Mouse (Mus musculus) olfactory bulb, adult 2 months (tissue): ENCODE results near the gene Rhoh. TPM values are rescaled to one million over a fixed set of nuclear protein-coding genes. Genes with fewer than 3 reads are reported as not detected.

Source experiments
- H3K27ac ChIP-seq: fragments of 200-500 bp; 2 replicates; pipeline ENCODE4 v1.5.1; 2012; ENCODE audit warnings: low read depth, low read length; ENCODE audit not compliant: insufficient read depth
- H3K4me1 ChIP-seq: fragments of 200-500 bp; 2 replicates; pipeline ENCODE4 v1.6.1; 2012; ENCODE audit warnings: low read length; ENCODE audit not compliant: control insufficient read depth, insufficient read depth
- H3K4me3 ChIP-seq: fragments of 200-500 bp; 2 replicates; pipeline ENCODE4 v1.5.1; 2012; ENCODE audit warnings: mild to moderate bottlenecking, low read depth, low read length, moderate library complexity; ENCODE audit not compliant: insufficient read depth
- CTCF ChIP-seq: fragments of 200-500 bp; IDR thresholded peaks from 2 replicates; pipeline ENCODE4 v1.5.1; 2012; ENCODE audit warnings: low read depth, mild to moderate bottlenecking, low read length, moderate library complexity; ENCODE audit not compliant: insufficient read depth
- POLR2A ChIP-seq: fragments of 200-500 bp; IDR thresholded peaks from 2 replicates; pipeline ENCODE4 v1.6.1; 2012; ENCODE audit warnings: mild to moderate bottlenecking, low read depth, low read length, moderate library complexity; ENCODE audit not compliant: insufficient read depth
- WGBS: fragments of 180-500 bp; shearing (Covaris S2); methylation state at CpG from one replicate; pipeline ENCODE4 v1.1.7; 2018; 5-methylcytosine and 5-hydroxymethylcytosine counted together
- polyA plus RNA-seq: library from polyadenylated mRNA; stranded (reverse); fragments of >200 nt; gene quantifications from 2 replicates; pipeline ENCODE4 v1.2.4, GENCODE M21; 2012; ENCODE audit warnings: low replicate concordance; ENCODE audit not compliant: missing spikeins, insufficient read depth, insufficient read length

The Rhoh gene
- polyA plus RNA-seq, 1 experiment: 158 TPM

DNA sequence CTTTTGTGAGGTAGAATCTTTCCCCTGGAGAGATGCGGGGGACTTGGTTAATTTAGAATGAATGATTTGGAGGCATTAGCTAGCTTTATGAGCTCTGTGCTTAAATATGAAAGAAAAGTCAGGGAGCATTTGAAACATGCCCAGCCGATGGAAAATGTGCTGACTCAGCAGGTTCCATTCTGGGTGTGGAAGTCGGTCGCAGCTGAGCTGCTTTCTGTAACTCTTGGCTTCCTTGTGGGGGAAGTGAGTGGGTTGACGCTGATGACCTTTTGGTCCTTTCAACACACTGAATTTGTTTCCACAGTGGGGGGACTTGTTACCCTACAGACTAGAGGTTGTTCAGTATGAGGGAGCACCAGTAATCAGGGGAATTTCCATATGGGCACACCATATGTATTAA, 22.3 kb downstream of the Rhoh start:
- WGBS: 74% methylated on average over 5 of the region's 5 CpGs
- no peak overlapping the region for H3K27ac ChIP-seq
- H3K4me3 ChIP-seq: no peak overlapping the region
- TF ChIP-seq CTCF: no peak
- no peak for TF ChIP-seq POLR2A
- H3K4me1 ChIP-seq: no peaks in the 10 kb centered on the region

DNA sequence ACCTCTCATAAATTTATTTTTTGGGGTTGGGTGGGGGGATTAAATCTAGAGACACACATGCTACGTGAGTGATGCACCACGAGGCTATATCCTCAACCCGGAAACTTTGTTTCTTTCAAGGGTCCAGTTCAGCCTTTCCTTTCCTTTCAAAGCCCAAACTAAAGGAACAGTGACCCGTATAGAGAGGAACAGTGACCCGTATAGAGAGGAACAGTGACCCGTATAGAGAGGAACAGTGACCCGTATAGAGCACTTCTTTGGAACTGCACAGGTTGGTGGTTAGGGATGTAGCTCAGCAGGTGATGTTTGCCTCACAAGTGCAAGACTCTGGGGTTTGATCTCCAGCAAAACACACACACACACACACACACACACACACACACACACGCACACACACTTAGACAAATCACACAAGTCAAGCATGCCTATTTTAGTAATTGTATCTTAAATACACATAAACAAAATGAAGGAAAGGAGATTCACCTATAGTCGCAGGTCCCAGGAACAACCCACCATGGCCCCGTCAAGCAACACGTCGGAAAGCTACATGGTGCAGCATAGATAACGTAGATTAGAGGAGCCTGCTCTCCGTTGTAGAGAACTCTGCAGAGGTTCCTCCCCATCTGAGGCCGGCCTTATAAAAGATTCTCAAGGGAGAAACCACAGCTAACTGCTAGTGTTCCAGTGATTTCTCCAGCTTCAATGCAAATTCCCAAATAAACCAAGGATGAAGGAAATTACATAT, 24.9 kb downstream of the Rhoh start:
- Histone ChIP-seq H3K27ac (no peak overlapping the region), H3K4me3 (no peak overlapping the region), H3K4me1 (no peaks in the 10 kb centered on the region)
- 84% methylated on average over 15 of the region's 15 CpGs for WGBS
- TF ChIP-seq POLR2A: no peak
- TF ChIP-seq CTCF: no peak

DNA sequence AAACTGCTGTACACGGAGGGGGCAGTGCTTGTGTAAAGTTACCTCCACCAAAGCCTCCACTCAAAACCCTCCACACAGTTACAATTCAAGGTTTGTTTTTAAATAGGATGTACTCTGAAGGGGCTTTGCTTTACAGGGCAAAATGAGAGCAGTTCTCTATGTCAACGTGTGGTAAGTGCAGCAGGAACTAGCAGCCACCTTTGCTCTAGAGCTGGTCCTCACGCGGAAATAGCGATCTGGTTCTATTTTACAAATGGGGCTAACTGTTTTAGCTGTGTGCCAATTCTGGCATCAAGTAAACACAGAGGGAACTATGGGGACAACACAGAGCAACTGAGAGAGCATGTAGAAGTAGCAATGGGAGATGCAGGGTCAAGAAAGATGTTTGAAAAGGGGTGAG, 27.1 kb downstream of the Rhoh start:
- Histone ChIP-seq H3K4me3 (no peak overlapping the region), H3K4me1 (no peaks in the 10 kb centered on the region), H3K27ac (no peak overlapping the region)
- 84% methylated on average over 5 of the region's 5 CpGs for WGBS
- no peak for TF ChIP-seq CTCF
- TF ChIP-seq POLR2A: no peak

DNA sequence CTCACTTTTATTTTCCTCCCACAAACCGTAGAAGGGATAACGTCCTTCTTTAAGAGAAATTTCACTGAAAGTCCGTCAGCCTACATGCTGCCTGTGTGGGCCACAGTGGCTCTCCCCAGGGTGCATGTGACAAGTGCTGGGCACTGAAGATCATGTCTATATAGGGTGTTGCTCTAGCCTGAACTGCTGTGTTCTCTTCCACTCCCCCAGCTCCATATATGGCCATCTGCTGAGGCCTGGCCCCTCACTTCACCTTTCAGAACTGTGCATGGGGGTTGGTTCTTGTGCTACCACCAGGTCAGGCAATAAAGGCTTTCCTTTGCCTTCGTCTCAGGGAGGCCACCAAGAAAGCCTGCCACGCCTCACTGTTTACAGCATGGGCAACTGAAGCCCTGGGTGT, 28.0 kb downstream of the Rhoh start:
- H3K27ac ChIP-seq: no peak overlapping the region
- 92% methylated on average over 5 of the region's 5 CpGs for WGBS
- no peak overlapping the region for H3K4me3 ChIP-seq
- TF ChIP-seq POLR2A (no peak), CTCF (no peak)
- H3K4me1 ChIP-seq: no peaks in the 10 kb centered on the region

DNA sequence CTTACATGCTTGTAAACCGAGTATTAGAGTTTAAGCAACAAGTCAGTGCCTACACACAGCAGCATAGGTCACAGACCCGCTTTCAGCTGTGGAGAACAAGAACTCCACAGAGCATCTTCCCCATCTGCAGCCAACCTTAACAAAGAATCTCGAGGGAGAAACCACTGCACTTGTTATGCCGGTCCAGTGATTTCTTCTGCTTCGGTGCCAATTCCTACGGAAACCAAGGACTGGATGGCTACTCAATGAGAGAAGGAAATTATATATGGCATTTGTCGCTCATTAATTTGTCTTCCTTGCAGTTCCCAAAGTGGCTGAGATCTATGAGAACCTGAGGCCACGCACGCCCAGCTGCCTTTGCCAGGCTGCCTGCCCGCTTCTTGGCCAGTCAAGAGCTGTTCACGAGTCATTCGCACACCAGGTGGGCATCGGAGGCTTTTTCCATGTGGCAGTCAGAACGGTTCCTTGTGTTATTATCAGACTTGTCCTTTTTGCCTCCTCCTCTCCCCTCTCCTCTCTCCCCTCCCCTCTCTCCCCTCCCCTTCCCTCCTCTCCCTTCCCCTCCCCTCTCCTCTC, 30.3 kb downstream of the Rhoh start:
- H3K4me1 ChIP-seq: no peaks in the 10 kb centered on the region
- H3K27ac ChIP-seq: no peak overlapping the region
- H3K4me3 ChIP-seq: no peak overlapping the region
- TF ChIP-seq CTCF (no peak), POLR2A (no peak)
- 48% methylated on average over 14 of the region's 14 CpGs for WGBS

DNA sequence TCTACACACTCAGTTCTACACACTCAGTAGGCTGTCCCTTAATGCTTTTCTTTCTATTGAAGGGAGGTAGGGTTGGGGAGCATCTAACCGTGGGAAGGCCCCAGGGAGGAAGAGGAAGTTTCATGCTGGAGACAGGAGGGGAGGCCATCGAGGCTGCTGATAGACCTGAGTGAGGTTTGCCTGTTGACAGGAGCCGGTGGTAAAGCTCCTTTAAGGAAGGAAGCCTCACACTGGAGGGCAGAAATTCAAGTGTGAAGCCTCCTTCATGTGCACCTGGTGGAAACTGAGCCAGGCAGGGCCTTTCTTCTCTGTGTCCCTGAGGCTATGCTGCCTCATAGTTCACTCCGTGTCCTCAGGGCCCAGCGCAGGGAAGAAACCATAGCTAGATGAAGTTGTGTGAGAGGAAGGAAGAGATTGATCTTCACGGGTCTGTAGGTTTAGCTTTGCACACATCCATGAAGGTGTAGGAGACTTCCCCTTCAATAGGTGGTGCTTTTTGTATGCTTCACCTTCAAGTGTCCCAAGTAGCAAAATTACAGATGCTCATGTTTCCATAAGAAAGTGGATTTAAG, 34.2 kb downstream of the Rhoh start:
- Histone ChIP-seq H3K4me3 (no peak overlapping the region), H3K27ac (no peak overlapping the region), H3K4me1 (no peaks in the 10 kb centered on the region)
- TF ChIP-seq POLR2A (no peak), CTCF (no peak)
- 91% methylated on average over 6 of the region's 6 CpGs for WGBS

DNA sequence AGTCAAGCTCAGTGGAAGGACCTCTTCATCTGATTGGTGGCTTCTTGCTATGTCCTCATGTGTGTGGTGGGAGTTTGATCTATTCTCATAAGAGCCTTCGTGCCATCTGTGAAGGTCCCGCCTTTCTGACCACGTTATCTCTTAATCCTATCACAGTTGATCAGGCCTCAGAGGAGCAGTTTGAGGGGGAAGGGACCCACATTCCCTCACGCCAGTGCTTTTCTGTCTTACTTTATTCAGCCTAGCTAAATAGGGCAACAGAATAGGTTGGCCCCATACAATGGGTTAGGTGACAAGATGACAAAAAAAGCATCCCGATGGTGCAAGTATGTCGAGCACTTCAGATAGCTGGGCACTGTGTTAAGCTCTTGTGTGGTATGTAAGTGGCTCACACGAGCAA, 34.8 kb downstream of the Rhoh start:
- Histone ChIP-seq H3K27ac (no peak overlapping the region), H3K4me3 (no peak overlapping the region), H3K4me1 (no peaks in the 10 kb centered on the region)
- WGBS: 88% methylated on average over 7 of the region's 7 CpGs
- TF ChIP-seq CTCF: no peak
- no peak for TF ChIP-seq POLR2A

DNA sequence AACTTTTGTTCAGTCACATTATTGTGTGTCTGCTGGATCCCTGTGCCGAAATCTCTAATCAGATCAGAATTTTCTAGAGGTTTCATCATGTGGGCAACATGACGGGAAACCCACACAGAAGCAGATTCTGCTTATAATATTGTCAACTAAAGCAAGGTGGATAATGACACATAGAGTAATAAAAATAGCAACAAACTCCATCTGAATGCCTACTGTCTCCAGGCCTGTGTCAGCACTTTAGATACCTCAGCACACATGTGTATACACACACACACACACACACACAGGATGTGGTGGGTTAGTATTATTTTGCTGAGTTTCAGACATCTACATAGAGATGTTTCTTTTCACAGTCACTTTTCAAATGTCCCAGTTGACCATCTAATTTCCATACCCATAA, 36.7 kb downstream of the Rhoh start:
- WGBS: 90% methylated on average over 2 of the region's 2 CpGs

DNA sequence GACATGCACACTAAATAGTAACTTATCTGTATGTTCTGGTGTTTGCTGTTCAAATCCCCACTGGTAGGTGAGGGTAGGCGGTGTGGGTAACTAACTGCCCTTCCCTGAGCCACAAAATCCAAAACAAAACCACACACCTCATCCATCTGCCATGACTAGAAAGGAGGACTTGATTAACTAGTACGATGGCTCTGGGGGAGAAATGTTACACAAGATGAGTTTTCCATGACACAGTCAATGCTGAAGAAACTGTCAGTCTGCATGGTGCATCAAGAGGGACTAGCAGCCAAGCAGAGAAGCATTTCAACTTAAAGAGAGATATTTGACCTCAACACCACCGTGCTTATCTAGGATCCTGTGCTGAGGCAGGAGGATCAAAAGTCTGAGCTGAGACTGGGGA, 37.7 kb downstream of the Rhoh start:
- no peak for TF ChIP-seq POLR2A
- no peak for TF ChIP-seq CTCF
- no peaks in the 10 kb centered on the region for H3K4me1 ChIP-seq
- no peak overlapping the region for H3K4me3 ChIP-seq
- H3K27ac ChIP-seq: no peak overlapping the region
- WGBS: 93% methylated on average over 3 of the region's 3 CpGs

More for the DNA sequence above, 36.7 kb downstream of the Rhoh start:
- TF ChIP-seq CTCF (no peak), POLR2A (no peak)
- H3K4me1 ChIP-seq: no peaks in the 10 kb centered on the region
- H3K4me3 ChIP-seq: no peak overlapping the region
- no peak overlapping the region for H3K27ac ChIP-seq

DNA sequence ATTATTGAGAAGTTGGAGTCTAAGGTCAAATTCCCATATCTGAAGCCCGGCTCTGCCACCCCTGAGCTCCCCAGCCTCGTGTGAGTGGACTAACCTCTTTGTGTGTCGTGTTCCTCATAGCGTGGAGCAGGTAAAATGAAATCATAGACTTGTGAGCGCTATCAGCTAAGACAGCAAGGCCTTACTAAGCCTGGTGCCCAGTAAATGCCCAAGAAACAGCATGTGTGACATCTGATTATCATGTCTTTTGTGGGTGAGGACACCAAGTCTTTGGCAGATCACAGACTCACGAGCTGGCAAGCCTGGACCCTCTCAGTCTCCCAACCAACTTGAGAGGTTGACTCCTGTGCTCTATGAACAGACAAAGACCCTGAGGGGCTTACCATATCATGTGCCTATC, 39.1 kb downstream of the Rhoh start:
- 90% methylated on average over 6 of the region's 6 CpGs for WGBS
- no peak for TF ChIP-seq CTCF
- TF ChIP-seq POLR2A: no peak
- H3K4me1 ChIP-seq: no peaks in the 10 kb centered on the region
- no peak overlapping the region for H3K4me3 ChIP-seq
- no peak overlapping the region for H3K27ac ChIP-seq
